Mouse (Mus musculus) spleen, adult 2 months (tissue): ENCODE measurements around the gene Znrf4.

Source experiments
- CTCF ChIP-seq: fragments of 200-500 bp; IDR thresholded peaks from 2 replicates; pipeline ENCODE4 v1.5.1; 2011; ENCODE audit warnings: mild to moderate bottlenecking, inconsistent platforms; ENCODE audit not compliant: insufficient read depth, insufficient read length, insufficient replicate concordance; ENCODE audit errors: extremely low read depth
- POLR2A ChIP-seq: fragments of 200-500 bp; IDR thresholded peaks from 2 replicates; pipeline ENCODE4 v1.6.1; 2011; ENCODE audit warnings: low read depth, low read length, inconsistent platforms

- TF ChIP-seq CTCF (no peak), POLR2A (no peak)
Measured at GRCm38 (mm10) chr17:56464817-56465216, 47.4 kb downstream of the Znrf4 start.
